Mouse (Mus musculus): Measurements from ENCODE around the gene Cyp17a1. TPM values are rescaled to one million over a fixed set of nuclear protein-coding genes. Genes with fewer than 3 reads are reported as not detected.
A peak's percentile ranks its signal among the peaks of the same experiment; 100 is the strongest.

Gene Cyp17a1
- total and polyA plus RNA-seq, 2 experiments: 85.1 to 193 TPM

GRCm38 (mm10) chr19:46623194-46623667 lies 49.7 kb downstream of the Cyp17a1 start:
- 29% methylated on average over 16 of the region's 16 CpGs for WGBS
- Histone ChIP-seq H3K79me2 (ENCODE audit: control insufficient read depth, insufficient read depth, low read length) (peaks cover 46% of the 10 kb centered on the region; the same call in 1 of the 2 replicates), H3K36me3 (ENCODE audit: control insufficient read depth, insufficient read depth, low read length) (no peaks in the 10 kb centered on the region), H3K9ac (ENCODE audit: low read depth, low read length) (peak overlapping the region; percentile 32; the same call in 1 of the 2 replicates), H3K4me3 (ENCODE audit: insufficient read depth, low read depth, low read length) (0 out of 2 replicates have a peak overlapping the region, but pooled peaks have one; percentile 3), H3K4me1 (ENCODE audit: control insufficient read depth, insufficient read depth, low read length) (peaks cover 54% of the 10 kb centered on the region), H3K27ac (replicated peaks; ENCODE audit: insufficient read depth, low read depth, low read length) (peak overlapping the region; percentile 16), H3K27me3 (ENCODE audit: control insufficient read depth, insufficient read depth, low read length) (no peaks in the 10 kb centered on the region)
- DNase-seq (ENCODE audit: extremely low read depth, low read depth, low spot score): no peak
- TF ChIP-seq CTCF (IDR thresholded peaks at IDR 0.05; ENCODE audit: low read depth, low read length) (no peak), POLR2A (IDR thresholded peaks at IDR 0.05; ENCODE audit: extremely low read depth, insufficient read depth, low read length) (no peak)

- Histone ChIP-seq H3K79me2 (ENCODE audit: control insufficient read depth, insufficient read depth, low read length) (peaks cover 51% of the 10 kb centered on the region; the same call in 1 of the 2 replicates), H3K27me3 (ENCODE audit: control insufficient read depth, insufficient read depth, low read length) (no peaks in the 10 kb centered on the region), H3K4me1 (ENCODE audit: control insufficient read depth, insufficient read depth, low read length) (peaks cover 54% of the 10 kb centered on the region), H3K36me3 (ENCODE audit: control insufficient read depth, insufficient read depth, low read length) (peaks cover under 1% of the 10 kb centered on the region; the same call in 1 of the 2 replicates), H3K27ac (replicated peaks; ENCODE audit: insufficient read depth, low read depth, low read length) (0 out of 2 replicates have a peak overlapping the region, but pooled peaks have one; percentile 16), H3K4me3 (ENCODE audit: insufficient read depth, low read depth, low read length) (no peak overlapping the region), H3K9ac (ENCODE audit: low read depth, low read length) (peak overlapping the region; percentile 32; the same call in 1 of the 2 replicates)
- 53% methylated on average over 12 of the region's 12 CpGs for WGBS
- no peak for DNase-seq (ENCODE audit: extremely low read depth, low read depth, low spot score)
- TF ChIP-seq CTCF (IDR thresholded peaks at IDR 0.05; ENCODE audit: low read depth, low read length) (no peak), POLR2A (IDR thresholded peaks at IDR 0.05; ENCODE audit: extremely low read depth, insufficient read depth, low read length) (no peak)
Observed at GRCm38 (mm10) chr19:46622659-46623193, 50.2 kb downstream of the Cyp17a1 start.

- Histone ChIP-seq H3K9ac (ENCODE audit: low read depth, low read length) (no peak overlapping the region), H3K36me3 (ENCODE audit: control insufficient read depth, insufficient read depth, low read length) (peaks cover 3% of the 10 kb centered on the region; the same call in 1 of the 2 replicates), H3K4me3 (ENCODE audit: insufficient read depth, low read depth, low read length) (no peak overlapping the region), H3K27me3 (ENCODE audit: control insufficient read depth, insufficient read depth, low read length) (no peaks in the 10 kb centered on the region), H3K79me2 (ENCODE audit: control insufficient read depth, insufficient read depth, low read length) (peaks cover 56% of the 10 kb centered on the region), H3K4me1 (ENCODE audit: control insufficient read depth, insufficient read depth, low read length) (peaks cover 49% of the 10 kb centered on the region), H3K27ac (replicated peaks; ENCODE audit: insufficient read depth, low read depth, low read length) (no peak overlapping the region)
- DNase-seq (ENCODE audit: extremely low read depth, low read depth, low spot score): peak; percentile 68
- no peak for TF ChIP-seq CTCF (IDR thresholded peaks at IDR 0.05; ENCODE audit: low read depth, low read length)
- TF ChIP-seq POLR2A (IDR thresholded peaks at IDR 0.05; ENCODE audit: extremely low read depth, insufficient read depth, low read length): no peak
- WGBS: 55% methylated on average over 19 of the region's 19 CpGs
Observed at GRCm38 (mm10) chr19:46621236-46622183, 51.5 kb downstream of the Cyp17a1 start.

GRCm38 (mm10) chr19:46620016-46620808 lies 52.8 kb downstream of the Cyp17a1 start:
- Histone ChIP-seq H3K27ac (replicated peaks; ENCODE audit: insufficient read depth, low read depth, low read length) (no peak overlapping the region), H3K36me3 (ENCODE audit: control insufficient read depth, insufficient read depth, low read length) (peaks cover 3% of the 10 kb centered on the region; the same call in 1 of the 2 replicates), H3K4me3 (ENCODE audit: insufficient read depth, low read depth, low read length) (no peak overlapping the region), H3K9ac (ENCODE audit: low read depth, low read length) (no peak overlapping the region), H3K27me3 (ENCODE audit: control insufficient read depth, insufficient read depth, low read length) (no peaks in the 10 kb centered on the region), H3K79me2 (ENCODE audit: control insufficient read depth, insufficient read depth, low read length) (peaks cover 61% of the 10 kb centered on the region), H3K4me1 (ENCODE audit: control insufficient read depth, insufficient read depth, low read length) (peaks cover 45% of the 10 kb centered on the region)
- WGBS: 69% methylated on average over 14 of the region's 14 CpGs
- DNase-seq (ENCODE audit: extremely low read depth, low read depth, low spot score): no peak
- TF ChIP-seq CTCF (IDR thresholded peaks at IDR 0.05; ENCODE audit: low read depth, low read length) (no peak), POLR2A (IDR thresholded peaks at IDR 0.05; ENCODE audit: extremely low read depth, insufficient read depth, low read length) (no peak)

GRCm38 (mm10) chr19:46619518-46619917 lies 53.5 kb downstream of the Cyp17a1 start:
- 46% methylated on average over 6 of the region's 6 CpGs for WGBS
- H3K27ac ChIP-seq (replicated peaks; ENCODE audit: insufficient read depth, low read depth, low read length): no peak overlapping the region; the same call in 1 of the 2 replicates
- H3K79me2 ChIP-seq (ENCODE audit: control insufficient read depth, insufficient read depth, low read length): peaks cover 59% of the 10 kb centered on the region
- peaks cover 41% of the 10 kb centered on the region for H3K4me1 ChIP-seq (ENCODE audit: control insufficient read depth, insufficient read depth, low read length)
- no peak for DNase-seq (ENCODE audit: extremely low read depth, low read depth, low spot score)
- no peak overlapping the region for H3K4me3 ChIP-seq (ENCODE audit: insufficient read depth, low read depth, low read length)
- TF ChIP-seq CTCF (IDR thresholded peaks at IDR 0.05; ENCODE audit: low read depth, low read length) (no peak), POLR2A (IDR thresholded peaks at IDR 0.05; ENCODE audit: extremely low read depth, insufficient read depth, low read length) (no peak)
- no peak overlapping the region for H3K9ac ChIP-seq (ENCODE audit: low read depth, low read length)
- H3K36me3 ChIP-seq (ENCODE audit: control insufficient read depth, insufficient read depth, low read length): peaks cover 5% of the 10 kb centered on the region; the same call in 1 of the 2 replicates
- no peaks in the 10 kb centered on the region for H3K27me3 ChIP-seq (ENCODE audit: control insufficient read depth, insufficient read depth, low read length)

Data from liver, adult 2 months (tissue).